Mouse (Mus musculus) T-cell, adult 2 months (primary cell): ENCODE measurements around the gene Sim1.

Experiments used
- DNase-seq: peaks from one replicate; pipeline ENCODE4 v3.0.0; 2022; ENCODE audit warnings: low spot score

Gene Sim1

GRCm38 (mm10) chr10:50901601-50902475 lies 7.3 kb downstream of the Sim1 start:
- DNase-seq = no peak

DNA sequence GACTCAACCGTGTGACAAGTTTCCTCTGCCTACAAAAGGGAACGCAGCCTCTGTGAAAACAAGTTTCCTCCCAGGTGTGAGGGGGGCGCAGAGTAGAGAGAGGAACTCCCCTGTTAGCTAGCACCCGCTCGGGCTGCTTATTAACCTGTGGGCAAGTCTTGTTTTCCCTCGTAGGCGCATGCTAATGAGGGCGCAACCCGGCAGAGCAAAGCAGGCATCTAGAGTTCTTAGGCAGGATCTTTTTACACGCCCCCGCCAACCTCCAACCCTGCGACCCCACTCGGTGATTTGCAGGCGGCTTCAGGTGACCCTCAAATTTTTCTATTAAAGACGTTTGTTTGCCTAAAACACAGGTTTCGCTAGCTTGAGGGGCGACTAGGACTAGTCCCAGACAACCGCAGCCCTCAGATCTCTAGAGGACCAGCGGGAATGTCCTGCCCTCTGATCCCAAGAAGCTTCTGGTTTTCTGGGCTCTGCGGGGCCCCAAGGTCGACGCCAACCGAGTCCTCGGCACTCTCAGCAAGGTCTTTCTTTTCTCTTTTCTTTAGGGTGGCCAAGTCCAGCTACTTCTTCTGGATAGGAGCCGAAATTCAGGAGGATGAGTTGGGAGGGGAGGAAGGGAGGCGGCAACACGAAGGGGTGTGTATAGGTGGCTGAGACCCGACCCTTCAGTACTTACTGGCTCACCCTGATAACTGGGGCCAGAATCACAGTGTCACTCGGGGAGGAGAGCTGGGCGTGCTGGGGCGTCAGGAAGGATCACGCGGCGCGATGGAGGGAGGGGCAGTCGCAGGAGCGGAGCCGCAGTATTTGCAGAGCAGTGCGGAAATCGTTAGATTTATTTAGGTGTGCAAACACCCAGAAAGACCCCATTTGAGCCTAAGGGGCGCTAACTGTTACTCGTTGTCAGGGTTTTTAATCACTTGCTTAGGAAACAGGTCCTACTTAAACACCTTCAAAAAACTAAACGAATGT lies 8.5 kb downstream of the Sim1 start:
- DNase-seq = no peak

- no peak for DNase-seq
Observed at GRCm38 (mm10) chr10:50903846-50904763, 9.6 kb downstream of the Sim1 start.

GRCm38 (mm10) chr10:50904764-50905701 lies 10.5 kb downstream of the Sim1 start:
- no peak for DNase-seq

- no peak for DNase-seq
Observed at GRCm38 (mm10) chr10:50910400-50910799, 15.8 kb downstream of the Sim1 start.

DNA sequence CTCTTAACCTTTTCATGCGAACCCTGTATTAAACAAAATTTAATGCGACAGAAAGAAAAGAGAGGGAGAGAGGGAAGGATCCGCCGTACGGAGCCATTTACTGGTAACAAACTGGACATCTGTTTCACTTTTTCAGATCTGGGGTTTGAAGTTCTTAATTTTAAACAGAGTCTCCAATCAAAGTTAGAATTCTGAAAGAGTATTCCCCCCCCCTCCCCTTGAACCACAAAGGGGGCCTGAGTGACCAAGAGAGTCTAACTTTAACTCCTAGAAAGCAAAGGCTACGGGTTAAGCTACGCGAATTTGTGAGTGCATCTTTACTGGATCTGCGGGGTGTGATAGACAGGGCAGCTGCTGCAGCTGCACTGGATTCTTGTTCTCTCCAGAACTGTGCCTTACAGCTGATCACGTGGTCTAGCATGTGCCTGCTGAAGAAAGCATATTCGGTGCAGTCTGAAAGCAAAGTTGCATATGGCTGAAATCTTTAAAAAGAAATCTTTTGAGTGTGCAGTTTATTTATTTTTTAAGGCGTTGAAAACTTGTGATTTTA lies 16.4 kb downstream of the Sim1 start:
- no peak for DNase-seq

GRCm38 (mm10) chr10:50915607-50916006 lies 21.1 kb downstream of the Sim1 start:
- DNase-seq = no peak

- DNase-seq = no peak
Observed at GRCm38 (mm10) chr10:50929281-50929680, 34.7 kb downstream of the Sim1 start.

- no peak for DNase-seq
Observed at GRCm38 (mm10) chr10:50935673-50936072, 41.1 kb downstream of the Sim1 start.

GRCm38 (mm10) chr10:50973625-50974024 lies 79.1 kb downstream of the Sim1 start:
- DNase-seq = no peak

DNA sequence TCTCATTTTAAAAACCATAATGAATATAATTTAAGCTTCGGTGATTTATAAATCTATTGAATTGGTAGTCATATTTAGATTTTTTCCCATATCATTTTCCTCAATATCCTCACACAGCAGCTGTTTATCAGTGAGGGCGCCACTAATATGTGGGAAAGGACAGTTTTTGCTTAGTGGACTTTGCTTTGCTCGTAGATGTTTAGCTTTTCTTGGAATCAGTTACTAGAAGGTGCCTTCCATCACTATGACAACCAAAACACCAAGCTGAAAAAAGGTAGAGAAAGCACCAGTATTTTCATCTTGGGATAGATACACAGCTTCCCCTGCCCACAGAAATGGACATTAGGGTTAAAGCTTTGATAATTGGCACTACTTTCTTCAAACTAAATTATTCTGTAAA lies 87.3 kb downstream of the Sim1 start:
- DNase-seq = no peak

DNA sequence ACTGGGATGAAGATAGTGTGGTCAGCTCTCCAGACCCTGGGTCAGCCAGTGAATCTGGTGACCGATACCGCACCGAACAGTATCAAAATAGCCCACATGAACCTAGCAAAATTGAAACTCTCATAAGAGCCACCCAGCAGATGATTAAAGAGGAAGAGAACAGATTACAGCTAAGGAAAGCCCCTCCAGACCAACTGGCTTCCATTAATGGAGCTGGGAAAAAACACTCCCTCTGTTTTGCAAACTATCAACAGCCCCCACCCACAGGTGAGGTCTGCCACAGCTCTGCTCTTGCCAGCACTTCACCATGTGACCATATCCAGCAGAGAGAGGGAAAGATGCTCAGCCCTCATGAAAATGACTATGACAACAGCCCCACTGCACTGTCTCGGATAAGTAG lies 89.1 kb downstream of the Sim1 start:
- DNase-seq = no peak

DNA sequence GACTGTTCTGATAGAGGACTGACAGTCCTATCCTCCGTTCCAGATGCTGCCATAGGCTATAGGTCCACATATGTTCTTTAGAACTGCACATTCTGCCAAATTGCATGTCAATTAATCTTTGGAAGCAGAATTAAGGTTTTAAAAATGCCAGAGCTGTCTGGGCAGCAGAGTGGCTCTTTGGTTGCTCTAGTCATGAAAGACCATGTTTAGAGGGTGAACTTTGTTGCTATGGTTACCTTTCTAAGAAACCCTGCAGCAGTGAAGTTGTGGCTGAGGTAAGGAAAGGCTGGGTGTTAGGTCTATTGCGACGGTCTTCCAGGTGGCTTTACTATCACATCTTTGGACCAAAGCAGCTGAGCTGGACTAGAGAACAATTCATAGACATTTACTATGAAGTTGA lies 113.2 kb downstream of the Sim1 start:
- no peak for DNase-seq

GRCm38 (mm10) chr10:51011391-51012150 lies 117.0 kb downstream of the Sim1 start:
- no peak for DNase-seq

DNA sequence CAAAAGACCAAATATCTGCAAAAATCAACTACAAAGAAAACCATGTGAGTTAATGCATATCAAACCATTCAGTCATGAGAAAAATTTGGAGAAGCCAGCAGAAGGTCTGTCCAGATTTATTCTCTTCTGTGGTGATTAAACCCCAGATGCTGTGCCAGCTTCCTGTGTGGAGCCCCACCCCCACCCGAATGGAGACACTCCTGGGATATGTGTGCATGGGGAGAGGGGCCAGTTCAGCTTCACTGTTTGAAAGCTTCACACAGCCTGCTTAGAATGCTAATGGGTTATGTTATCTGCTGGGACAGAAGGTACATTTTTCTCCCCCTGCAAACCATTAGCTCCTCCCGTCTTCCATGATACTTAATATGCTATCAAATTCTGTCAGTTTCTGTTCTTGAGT lies 120.3 kb downstream of the Sim1 start:
- no peak for DNase-seq

DNA sequence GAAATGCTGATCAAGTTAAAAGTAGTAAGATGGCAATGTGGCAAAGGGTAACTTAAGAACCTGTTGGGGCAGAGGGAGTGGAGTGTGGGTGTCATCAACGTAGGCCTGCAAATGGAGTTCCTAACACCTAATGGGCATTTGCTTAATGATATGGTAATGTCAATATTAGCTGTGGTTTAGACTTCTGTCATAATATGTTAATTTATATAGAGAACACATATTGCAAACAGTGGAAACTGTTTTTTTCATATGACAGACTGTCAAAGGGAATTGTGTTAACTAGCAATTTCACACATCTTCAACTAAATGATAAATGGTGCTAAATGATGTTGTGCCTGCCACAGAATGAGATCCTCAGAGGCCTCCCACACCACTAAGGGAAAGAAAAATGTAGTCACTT lies 120.8 kb downstream of the Sim1 start:
- DNase-seq = no peak

- DNase-seq = no peak
Observed at GRCm38 (mm10) chr10:51023308-51024279, 129.0 kb downstream of the Sim1 start.
